Mouse (Mus musculus) Patski (cell line): ENCODE results near the gene Mixl1. TPM values are rescaled to one million over a fixed set of nuclear protein-coding genes. Genes with fewer than 3 reads are reported as not detected.

Source experiments
- ATAC-seq: fragments of 100-300 bp; one replicate; pipeline ENCODE4 v1.8.0; 2021
- CTCF ChIA-PET: fragments of 350-600 bp; sonication (Branson Sonifier 250); formaldehyde crosslinking; loops from one replicate; lab custom pipeline; 2022; ENCODE audit warnings: inconsistent platforms; lab: Charles Lee
- POLR2A ChIA-PET: fragments of 350-600 bp; sonication (Branson Sonifier 250); formaldehyde crosslinking; loops from one replicate; lab custom pipeline; 2022; ENCODE audit warnings: antibody characterized with exemption, inconsistent platforms; lab: Charles Lee
- DNase-seq: peaks from one replicate; pipeline ENCODE4 v3.0.0-alpha.2; 2011; ENCODE audit warnings: low read depth, low spot score
- H3K27me3 ChIP-seq: fragments of 371-371 bp; one replicate; pipeline ENCODE4 v1.5.1; 2021
- CTCF ChIP-seq: fragments of 100-300 bp; IDR thresholded peaks from one replicate; pipeline ENCODE4 v1.5.1; 2021
- in situ Hi-C: fragments of 300-500 bp; cut with MboI; formaldehyde crosslinking; loops from 3 replicates; pipeline ENCODE4 v1.11.1; 2018; ENCODE audit warnings: low pct_unique_long_range_greater_than_20kb, mixed read lengths
- polyA plus RNA-seq: library from polyadenylated mRNA; unstranded; gene quantifications from one replicate; pipeline ENCODE4 v1.2.3, GENCODE M21; 2021

The Mixl1 gene
- not detected for polyA plus RNA-seq

DNA sequence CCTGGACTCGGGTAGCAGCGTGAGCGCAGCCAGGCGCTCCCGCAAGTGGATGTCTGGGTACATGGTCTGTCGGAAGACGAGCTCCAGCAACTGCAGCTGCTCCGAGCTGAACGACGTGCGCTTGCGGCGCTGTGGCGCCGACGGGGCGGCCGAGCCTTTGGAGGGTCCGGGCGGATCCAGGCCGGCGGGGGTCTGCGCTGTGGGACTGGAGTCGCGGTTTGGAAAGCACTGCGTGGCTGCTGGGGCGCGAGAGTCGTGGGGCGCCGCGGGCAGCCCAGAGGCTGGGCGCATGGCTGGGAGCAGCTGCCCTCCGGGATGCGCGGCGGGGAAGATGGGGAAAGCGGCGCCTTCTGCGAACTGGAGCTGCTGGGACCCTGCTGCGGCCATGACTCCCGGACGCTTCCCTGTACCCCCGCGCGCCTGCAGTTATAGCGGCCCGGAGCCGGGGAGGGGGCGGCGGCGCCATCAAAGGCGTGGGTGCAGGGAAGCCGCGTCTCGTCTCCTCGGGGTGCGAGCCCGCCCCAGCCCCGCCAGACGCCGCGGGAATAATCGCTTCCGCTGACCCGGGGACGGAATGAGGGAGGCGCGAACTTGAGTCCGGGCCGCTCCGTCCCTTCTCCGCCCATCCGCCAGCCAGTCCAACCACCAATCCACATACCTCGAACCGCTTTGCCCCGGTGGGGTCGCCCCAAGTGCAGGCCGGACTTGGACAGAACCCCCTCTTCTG, at the start of gene Mixl1:
Gene Mixl1 (minus strand): TSS at position 409 of the 727 bp plus-strand sequence.
- POLR2A ChIA-PET, result no interaction called here
- CTCF ChIA-PET, result no interaction called here
- ATAC-seq (no peak), DNase-seq (no peak)
- H3K27me3 ChIP-seq, result peaks cover 16% of the 10 kb centered on the region
- no peak for TF ChIP-seq CTCF
- in situ Hi-C loops, result no loop called here

DNA sequence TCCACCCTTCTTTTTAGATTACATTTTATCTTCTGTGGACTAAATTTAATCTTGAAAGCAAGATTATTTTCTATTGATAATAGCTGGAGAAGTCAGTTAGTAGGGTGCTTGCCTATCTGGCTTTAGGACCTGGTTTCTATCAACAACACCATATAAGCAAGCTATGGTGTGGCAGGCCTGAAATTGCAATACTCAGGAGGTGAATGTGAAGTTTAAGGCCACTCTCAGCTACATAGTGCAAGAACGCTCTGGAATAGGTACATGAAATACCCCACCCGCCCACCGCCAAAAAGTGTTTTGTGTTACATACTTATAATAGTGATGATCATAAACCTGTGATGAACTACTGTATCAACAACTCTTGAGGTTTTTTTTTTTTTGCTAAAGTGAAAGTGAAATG, 32.4 kb upstream of the Mixl1 start:
- ChIA-PET POLR2A (no interaction called here), CTCF (no interaction called here)
- in situ Hi-C loops, result loop anchor here (5.0 kb wide), 1 partner anchor 78 kb away; no protein-coding TSS in a partner anchor
- no peaks in the 10 kb centered on the region for H3K27me3 ChIP-seq
- no peak for TF ChIP-seq CTCF
- no peak for ATAC-seq
- DNase-seq, result no peak

DNA sequence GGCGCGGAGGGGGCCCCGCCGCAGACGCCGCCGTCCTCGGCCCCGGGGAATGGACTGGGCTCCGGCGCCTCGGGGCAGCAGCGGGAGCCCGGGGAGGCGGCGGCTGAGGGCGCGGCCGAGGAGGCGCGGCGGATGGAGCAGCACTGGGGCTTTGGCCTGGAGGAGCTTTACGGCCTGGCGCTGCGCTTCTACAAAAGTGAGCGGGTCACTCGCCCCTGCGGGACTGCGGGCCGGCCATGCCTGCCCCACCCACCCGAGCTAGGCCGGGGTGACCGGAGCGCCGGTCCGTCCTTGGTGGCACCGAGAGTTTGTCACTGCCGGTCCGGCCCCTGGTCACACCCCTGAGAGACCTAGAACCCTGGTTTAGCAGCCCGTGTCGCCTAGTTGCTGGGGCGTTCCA, 29.3 kb upstream of the Mixl1 start:
- ATAC-seq, result peak; percentile 48
- H3K27me3 ChIP-seq, result no peaks in the 10 kb centered on the region
- POLR2A ChIA-PET, result interaction anchor here (0.5 to 1.4 kb wide), 3 partner anchors 9 to 124 kb away, joined by 3 to 5 read pairs (median 4); no protein-coding TSS in a partner anchor
- in situ Hi-C loops, result loop anchor here (5.0 kb wide), 1 partner anchor 81 kb away; no protein-coding TSS in a partner anchor
- CTCF ChIA-PET, result interaction anchor here (0.9 to 1.7 kb wide), 2 partner anchors 19 to 36 kb away, joined by 3 to 4 read pairs; no protein-coding TSS in a partner anchor
- no peak for TF ChIP-seq CTCF
- DNase-seq, result no peak

DNA sequence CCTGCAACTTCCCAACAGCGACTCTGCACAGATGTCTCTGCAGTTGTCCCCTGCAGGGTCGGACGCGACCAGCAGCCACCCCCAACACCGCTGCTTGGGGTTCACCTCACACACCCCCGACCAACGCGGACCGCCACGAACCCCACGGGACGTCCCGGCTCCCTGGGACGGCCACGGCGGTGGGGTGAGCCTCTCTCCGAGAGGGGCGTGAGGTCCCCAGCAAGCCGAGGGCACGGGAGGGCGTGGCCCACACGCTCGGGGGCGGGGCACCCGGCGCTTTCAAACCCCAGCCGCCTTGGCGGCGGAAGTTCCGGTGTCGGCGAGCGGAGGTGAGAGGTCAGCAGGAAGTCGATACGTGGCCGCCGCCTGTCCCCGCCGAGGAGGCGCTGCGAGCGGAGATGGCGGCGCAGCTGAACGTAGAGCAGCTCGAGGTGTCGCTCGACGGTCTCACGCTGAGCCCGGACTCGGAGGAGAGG, 28.9 kb upstream of the Mixl1 start, which contains the start of gene Acbd3:
Gene Acbd3 (plus strand): TSS at position 340 of the 476 bp plus-strand sequence.
- POLR2A ChIA-PET, result interaction anchor here (0.5 to 1.4 kb wide), 4 partner anchors 9 to 267 kb away, joined by 3 to 5 read pairs (median 4); no protein-coding TSS in a partner anchor

DNA sequence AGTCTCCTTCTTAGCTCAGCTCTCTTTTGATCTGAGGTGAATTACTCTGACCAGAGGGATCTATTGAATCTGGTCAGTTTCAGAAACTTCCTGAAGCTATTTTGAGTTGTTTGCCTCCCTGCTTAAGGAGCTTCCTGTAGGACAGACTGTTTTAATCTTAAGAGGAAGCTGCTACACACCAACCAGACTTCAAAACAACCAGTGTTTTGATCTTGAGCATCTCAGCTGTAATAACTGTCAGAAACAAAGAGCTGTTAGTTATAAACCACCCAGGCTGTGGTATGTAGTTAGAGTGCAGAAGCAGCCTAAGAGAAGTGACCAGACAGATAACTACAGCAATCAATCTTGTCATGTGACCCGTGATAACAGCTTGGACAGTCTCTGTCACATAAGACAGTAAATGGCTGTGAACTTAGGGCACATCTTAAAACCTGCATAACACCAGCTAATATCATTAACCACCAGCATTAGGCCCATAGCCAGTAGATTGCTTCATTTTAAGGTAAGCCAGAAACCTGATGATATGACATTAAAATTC, 26.9 kb upstream of the Mixl1 start:
- in situ Hi-C loops, result loop anchor here (5.0 kb wide), 1 partner anchor 44 kb away; no protein-coding TSS in a partner anchor
- no peak for ATAC-seq
- CTCF ChIA-PET, result interaction anchor here (1.0 to 1.8 kb wide), 2 partner anchors 24 to 40 kb away, joined by 3 to 7 read pairs; no protein-coding TSS in a partner anchor
- POLR2A ChIA-PET, result interaction anchor here (0.6 kb wide), 1 partner anchor 113 kb away, joined by 8 read pairs; no protein-coding TSS in a partner anchor
- no peak for DNase-seq
- H3K27me3 ChIP-seq, result no peaks in the 10 kb centered on the region
- TF ChIP-seq CTCF, result no peak

More for the DNA sequence above, 28.9 kb upstream of the Mixl1 start, which contains the start of gene Acbd3:
- TF ChIP-seq CTCF, result no peak
- CTCF ChIA-PET, result interaction anchor here (0.9 to 1.7 kb wide), 2 partner anchors 19 to 36 kb away, joined by 3 to 4 read pairs; no protein-coding TSS in a partner anchor
- ATAC-seq (peak; percentile 86), DNase-seq (peak; percentile 17)
- in situ Hi-C loops, result loop anchor here (5.0 kb wide), 1 partner anchor 82 kb away; no protein-coding TSS in a partner anchor
- H3K27me3 ChIP-seq, result no peaks in the 10 kb centered on the region

DNA sequence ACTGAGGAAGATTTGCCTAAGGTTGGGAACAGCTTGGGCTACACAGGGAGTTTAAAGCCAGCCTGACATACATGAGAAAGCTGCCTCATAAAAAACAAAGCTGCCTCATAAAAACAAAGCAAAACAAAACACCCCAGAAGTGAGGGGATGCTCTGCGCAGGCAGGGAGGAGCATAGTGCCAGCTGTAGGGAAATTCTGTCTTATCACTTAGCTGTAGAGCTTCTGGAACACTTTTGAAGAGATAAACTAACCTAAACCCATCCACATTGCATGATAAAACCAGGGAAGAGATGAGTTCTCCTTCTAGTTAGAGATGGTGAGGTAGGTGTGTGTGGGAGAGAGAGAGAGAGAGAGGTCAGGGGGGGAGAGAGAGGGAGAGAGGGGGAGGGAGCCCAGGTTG, 25.8 kb upstream of the Mixl1 start:
- no peak for TF ChIP-seq CTCF
- in situ Hi-C loops, result loop anchor here (5.0 kb wide), 1 partner anchor 45 kb away; no protein-coding TSS in a partner anchor
- CTCF ChIA-PET, result no interaction called here
- no peaks in the 10 kb centered on the region for H3K27me3 ChIP-seq
- DNase-seq (no peak), ATAC-seq (no peak)
- POLR2A ChIA-PET, result no interaction called here

DNA sequence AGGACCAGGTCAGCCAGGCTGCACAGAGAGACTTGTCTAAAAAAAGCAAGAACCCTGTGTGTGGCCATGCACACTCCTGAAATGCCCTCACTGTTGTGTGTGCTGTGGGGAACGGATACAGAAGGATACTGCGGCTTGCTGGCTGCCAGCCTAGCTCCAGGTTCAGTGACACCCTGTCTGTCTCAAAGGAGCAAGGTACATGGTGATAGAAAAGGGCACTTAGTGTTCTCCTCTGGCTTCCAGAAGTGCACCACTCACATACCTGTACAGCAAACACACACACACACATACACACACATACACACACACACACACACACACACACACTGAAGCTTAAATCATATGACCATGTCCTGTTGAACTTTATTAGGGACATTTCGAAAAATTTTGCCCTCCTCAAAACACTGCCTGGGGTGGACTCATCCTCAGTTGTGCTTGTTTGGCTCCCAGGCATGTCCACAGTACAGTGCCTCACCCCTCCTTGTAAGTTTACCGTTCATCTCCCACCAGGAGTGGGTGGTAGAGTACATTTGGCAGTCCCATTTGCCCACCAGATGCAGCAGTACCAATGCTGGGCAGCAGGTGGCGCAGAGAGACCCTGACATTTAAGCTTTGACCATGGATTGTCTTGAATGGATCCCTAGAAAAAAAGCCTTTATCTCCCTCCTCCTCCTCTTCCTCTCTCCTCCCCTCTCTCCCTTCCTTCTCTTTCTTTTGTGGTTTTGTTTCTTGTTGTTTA, 23.3 kb upstream of the Mixl1 start:
- ChIA-PET POLR2A (no interaction called here), CTCF (interaction anchor here (0.7 to 2.3 kb wide), 7 partner anchors 8 to 58 kb away, joined by 3 to 17 read pairs (median 4); no protein-coding TSS in a partner anchor)
- in situ Hi-C loops, result loop anchor here (5.0 kb wide), 1 partner anchor 47 kb away; no protein-coding TSS in a partner anchor
- DNase-seq, result no peak
- no peaks in the 10 kb centered on the region for H3K27me3 ChIP-seq
- TF ChIP-seq CTCF, result peak; percentile 89
- ATAC-seq, result no peak

DNA sequence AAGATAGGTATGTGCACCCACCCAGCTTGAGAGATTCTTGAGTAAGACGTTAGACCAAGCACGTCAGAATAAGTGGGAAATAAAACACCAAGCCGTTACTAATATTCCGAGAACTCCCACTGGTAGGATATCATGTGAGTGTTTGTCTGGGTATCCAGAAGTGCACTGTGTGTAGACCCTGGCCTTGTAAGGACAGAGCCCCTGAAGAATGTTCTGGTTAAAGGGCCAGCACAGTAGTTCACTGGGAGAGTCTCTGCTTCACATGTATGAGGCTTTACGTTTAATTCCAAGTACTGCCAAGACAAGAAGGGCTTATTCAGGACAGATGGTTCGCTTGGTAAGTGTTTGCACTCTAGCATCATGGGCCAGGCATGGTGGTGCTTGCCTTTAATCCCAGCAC, 22.6 kb upstream of the Mixl1 start:
- no peak for TF ChIP-seq CTCF
- ATAC-seq, result no peak
- CTCF ChIA-PET, result interaction anchor here (1.2 to 2.3 kb wide), 6 partner anchors 9 to 45 kb away, joined by 3 to 17 read pairs (median 4); no protein-coding TSS in a partner anchor
- in situ Hi-C loops, result no loop called here
- DNase-seq, result no peak
- POLR2A ChIA-PET, result interaction anchor here (1.0 kb wide), 1 partner anchor 42 kb away, joined by 4 read pairs; no protein-coding TSS in a partner anchor
- no peaks in the 10 kb centered on the region for H3K27me3 ChIP-seq

DNA sequence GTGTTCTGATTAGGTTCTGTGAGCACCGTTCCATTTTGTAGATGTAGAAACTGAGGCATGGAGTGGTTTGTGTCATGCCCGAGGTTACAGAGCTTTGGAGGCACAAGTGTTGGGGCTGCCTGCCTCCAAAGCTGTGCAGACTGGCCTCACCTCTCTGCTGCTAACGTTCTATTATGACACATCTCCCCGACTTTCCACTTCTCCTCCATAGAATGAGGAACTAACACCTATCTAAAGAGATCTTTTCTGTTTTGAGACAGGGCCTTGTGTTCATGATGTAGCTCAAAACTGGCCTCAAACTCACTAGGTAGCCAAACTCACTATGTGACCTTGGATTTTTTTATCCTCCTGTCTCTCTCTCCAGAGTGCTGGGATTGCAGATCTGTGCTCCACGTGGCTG, 21.9 kb upstream of the Mixl1 start:
- no peak for DNase-seq
- in situ Hi-C loops, result no loop called here
- no peak for TF ChIP-seq CTCF
- no peaks in the 10 kb centered on the region for H3K27me3 ChIP-seq
- ChIA-PET CTCF (interaction anchor here (0.8 to 2.3 kb wide), 4 partner anchors 9 to 59 kb away, joined by 3 to 17 read pairs (median 4); no protein-coding TSS in a partner anchor), POLR2A (interaction anchor here (1.0 kb wide), 1 partner anchor 43 kb away, joined by 4 read pairs; no protein-coding TSS in a partner anchor)
- ATAC-seq, result no peak
